Mouse (Mus musculus): Measurements from ENCODE around the gene Slc31a2. TPM values are rescaled to one million over a fixed set of nuclear protein-coding genes. Genes with fewer than 3 reads are reported as not detected.

The Slc31a2 gene
- total and polyA plus RNA-seq, 3 experiments, result 19.1 to 22.9 (median 19.9) TPM

GRCm38 (mm10) chr4:62302795-62303194, 40.4 kb downstream of the Slc31a2 start:
- intact Hi-C loops (cut with DNase I), result no loop called here

DNA sequence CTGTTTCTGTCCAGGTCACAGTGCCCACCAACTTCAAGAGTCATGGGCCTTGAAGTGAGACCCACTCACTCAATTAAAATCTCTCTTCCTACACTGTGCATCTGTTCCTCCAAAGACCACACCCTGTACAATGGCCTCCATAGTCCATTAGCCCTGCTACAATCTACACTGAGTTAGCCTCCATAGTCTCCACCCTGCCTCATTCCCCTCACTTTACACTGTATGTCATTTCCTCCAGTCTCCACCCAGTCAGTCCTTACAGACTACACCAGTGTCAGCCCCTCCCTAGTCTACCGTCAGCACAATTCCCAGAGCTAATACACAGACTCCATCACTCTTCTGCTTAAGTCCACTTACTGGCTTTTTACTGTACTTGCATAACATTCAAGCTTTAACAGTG, 40.9 kb downstream of the Slc31a2 start:
- no peak overlapping the region for H3K4me3 ChIP-seq
- H3K27ac ChIP-seq, result no peak overlapping the region
- no peak overlapping the region for H3K9ac ChIP-seq (ENCODE audit: low read depth, low read length)
- intact Hi-C loops (cut with DNase I), result no loop called here
- DNase-seq, result no peak
- no peak for TF ChIP-seq POLR2A (IDR thresholded peaks at IDR 0.05; ENCODE audit: insufficient read depth, low read depth, low read length)
- TF ChIP-seq EP300 (IDR thresholded peaks at IDR 0.05; ENCODE audit: insufficient read depth, low read depth, low read length), result no peak
- no peak for TF ChIP-seq CTCF (IDR thresholded peaks at IDR 0.05)
- 48% methylated on average over 1 of the region's 1 CpGs for WGBS
- H3K79me2 ChIP-seq (replicated peaks; ENCODE audit: control insufficient read depth, insufficient read depth, low read length), result no peaks in the 10 kb centered on the region
- H3K27me3 ChIP-seq (ENCODE audit: control insufficient read depth, insufficient read depth, low read length), result no peaks in the 10 kb centered on the region
- no peaks in the 10 kb centered on the region for H3K36me3 ChIP-seq (ENCODE audit: control insufficient read depth, insufficient read depth, low read length)
- H3K4me1 ChIP-seq (ENCODE audit: control insufficient read depth, insufficient read depth, low read length), result no peaks in the 10 kb centered on the region

More at GRCm38 (mm10) chr4:62302795-62303194, 40.4 kb downstream of the Slc31a2 start:
- 62% methylated on average over 2 of the region's 2 CpGs for WGBS
- Histone ChIP-seq H3K27ac (no peak overlapping the region), H3K4me3 (no peak overlapping the region), H3K79me2 (replicated peaks; ENCODE audit: control insufficient read depth, insufficient read depth, low read length) (no peaks in the 10 kb centered on the region), H3K4me1 (ENCODE audit: control insufficient read depth, insufficient read depth, low read length) (no peaks in the 10 kb centered on the region), H3K27me3 (ENCODE audit: control insufficient read depth, insufficient read depth, low read length) (no peaks in the 10 kb centered on the region), H3K36me3 (ENCODE audit: control insufficient read depth, insufficient read depth, low read length) (no peaks in the 10 kb centered on the region), H3K9ac (ENCODE audit: low read depth, low read length) (no peak overlapping the region)
- DNase-seq, result no peak
- no peak for TF ChIP-seq CTCF (IDR thresholded peaks at IDR 0.05)
- TF ChIP-seq POLR2A (IDR thresholded peaks at IDR 0.05; ENCODE audit: insufficient read depth, low read depth, low read length), result no peak
- no peak for TF ChIP-seq EP300 (IDR thresholded peaks at IDR 0.05; ENCODE audit: insufficient read depth, low read depth, low read length)

- no peaks in the 10 kb centered on the region for H3K79me2 ChIP-seq (replicated peaks; ENCODE audit: control insufficient read depth, insufficient read depth, low read length)
- H3K27ac ChIP-seq, result no peak overlapping the region
- DNase-seq, result no peak
- H3K36me3 ChIP-seq (ENCODE audit: control insufficient read depth, insufficient read depth, low read length), result no peaks in the 10 kb centered on the region; the same call in 1 of the 2 replicates
- intact Hi-C loops (cut with DNase I), result no loop called here
- 86% methylated on average over 1 of the region's 1 CpGs for WGBS
- H3K9ac ChIP-seq (ENCODE audit: low read depth, low read length), result no peak overlapping the region
- no peaks in the 10 kb centered on the region for H3K27me3 ChIP-seq (ENCODE audit: control insufficient read depth, insufficient read depth, low read length)
- no peaks in the 10 kb centered on the region for H3K4me1 ChIP-seq (ENCODE audit: control insufficient read depth, insufficient read depth, low read length)
- TF ChIP-seq EP300 (IDR thresholded peaks at IDR 0.05; ENCODE audit: insufficient read depth, low read depth, low read length) (no peak), POLR2A (IDR thresholded peaks at IDR 0.05; ENCODE audit: insufficient read depth, low read depth, low read length) (no peak), CTCF (IDR thresholded peaks at IDR 0.05) (no peak)
- H3K4me3 ChIP-seq, result no peak overlapping the region
These were observed 43.9 kb downstream of the Slc31a2 start for GRCm38 (mm10) chr4:62306301-62306700.

- Histone ChIP-seq H3K4me1 (ENCODE audit: control insufficient read depth, insufficient read depth, low read length) (no peaks in the 10 kb centered on the region), H3K36me3 (ENCODE audit: control insufficient read depth, insufficient read depth, low read length) (peaks cover 2% of the 10 kb centered on the region; the same call in 1 of the 2 replicates), H3K79me2 (replicated peaks; ENCODE audit: control insufficient read depth, insufficient read depth, low read length) (no peaks in the 10 kb centered on the region), H3K9ac (ENCODE audit: low read depth, low read length) (no peak overlapping the region), H3K27ac (no peak overlapping the region), H3K4me3 (no peak overlapping the region), H3K27me3 (ENCODE audit: control insufficient read depth, insufficient read depth, low read length) (no peaks in the 10 kb centered on the region)
- TF ChIP-seq POLR2A (IDR thresholded peaks at IDR 0.05; ENCODE audit: insufficient read depth, low read depth, low read length), result no peak
- no peak for TF ChIP-seq EP300 (IDR thresholded peaks at IDR 0.05; ENCODE audit: insufficient read depth, low read depth, low read length)
- TF ChIP-seq CTCF (IDR thresholded peaks at IDR 0.05), result no peak
- 96% methylated on average over 4 of the region's 4 CpGs for WGBS
- intact Hi-C loops (cut with DNase I), result no loop called here
- no peak for DNase-seq
These were observed 44.5 kb downstream of the Slc31a2 start for GRCm38 (mm10) chr4:62306840-62307239.

DNA sequence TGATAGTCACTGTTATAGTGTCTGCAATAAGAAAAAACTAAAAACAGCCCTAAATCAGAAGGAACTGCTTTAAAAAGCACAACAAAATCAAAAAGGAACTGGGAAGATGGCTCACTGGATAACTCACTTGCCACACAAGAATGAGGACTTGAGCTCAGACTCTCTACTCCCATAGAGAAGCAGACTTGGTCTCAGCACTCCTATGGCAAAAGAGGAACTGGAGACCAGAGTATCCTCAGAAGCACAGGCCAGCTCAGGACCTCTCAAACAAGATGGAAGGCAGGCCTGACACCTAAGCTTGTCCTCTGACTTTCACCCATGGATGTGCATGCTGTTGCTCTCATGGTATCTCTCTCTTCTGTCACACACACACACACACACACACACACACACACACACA, 46.0 kb downstream of the Slc31a2 start:
- no peaks in the 10 kb centered on the region for H3K79me2 ChIP-seq (replicated peaks; ENCODE audit: control insufficient read depth, insufficient read depth, low read length)
- intact Hi-C loops (cut with DNase I), result no loop called here
- H3K27me3 ChIP-seq (ENCODE audit: control insufficient read depth, insufficient read depth, low read length), result no peaks in the 10 kb centered on the region
- no peak for DNase-seq
- no peaks in the 10 kb centered on the region for H3K4me1 ChIP-seq (ENCODE audit: control insufficient read depth, insufficient read depth, low read length)
- TF ChIP-seq EP300 (IDR thresholded peaks at IDR 0.05; ENCODE audit: insufficient read depth, low read depth, low read length), result no peak
- TF ChIP-seq POLR2A (IDR thresholded peaks at IDR 0.05; ENCODE audit: insufficient read depth, low read depth, low read length), result no peak
- TF ChIP-seq CTCF (IDR thresholded peaks at IDR 0.05), result no peak
- peaks cover 2% of the 10 kb centered on the region; the same call in 1 of the 2 replicates for H3K36me3 ChIP-seq (ENCODE audit: control insufficient read depth, insufficient read depth, low read length)
- H3K9ac ChIP-seq (ENCODE audit: low read depth, low read length), result no peak overlapping the region
- no peak overlapping the region for H3K4me3 ChIP-seq
- H3K27ac ChIP-seq, result no peak overlapping the region

- Histone ChIP-seq H3K4me1 (ENCODE audit: control insufficient read depth, insufficient read depth, low read length) (no peaks in the 10 kb centered on the region; the same call in 1 of the 2 replicates), H3K79me2 (replicated peaks; ENCODE audit: control insufficient read depth, insufficient read depth, low read length) (no peaks in the 10 kb centered on the region), H3K36me3 (ENCODE audit: control insufficient read depth, insufficient read depth, low read length) (peaks cover 2% of the 10 kb centered on the region; the same call in 1 of the 2 replicates), H3K9ac (ENCODE audit: low read depth, low read length) (no peak overlapping the region), H3K27me3 (ENCODE audit: control insufficient read depth, insufficient read depth, low read length) (no peaks in the 10 kb centered on the region), H3K27ac (no peak overlapping the region), H3K4me3 (no peak overlapping the region)
- WGBS, result 96% methylated on average over 2 of the region's 2 CpGs
- TF ChIP-seq EP300 (IDR thresholded peaks at IDR 0.05; ENCODE audit: insufficient read depth, low read depth, low read length), result no peak
- no peak for TF ChIP-seq POLR2A (IDR thresholded peaks at IDR 0.05; ENCODE audit: insufficient read depth, low read depth, low read length)
- TF ChIP-seq CTCF (IDR thresholded peaks at IDR 0.05), result no peak
- no peak for DNase-seq
- intact Hi-C loops (cut with DNase I), result no loop called here
These were observed 50.5 kb downstream of the Slc31a2 start for GRCm38 (mm10) chr4:62312821-62313220.

Data from heart, adult 2 months (tissue).